Comparison of ENCODE assay signal across 12 mouse cellular contexts in the genomic region with DNA sequence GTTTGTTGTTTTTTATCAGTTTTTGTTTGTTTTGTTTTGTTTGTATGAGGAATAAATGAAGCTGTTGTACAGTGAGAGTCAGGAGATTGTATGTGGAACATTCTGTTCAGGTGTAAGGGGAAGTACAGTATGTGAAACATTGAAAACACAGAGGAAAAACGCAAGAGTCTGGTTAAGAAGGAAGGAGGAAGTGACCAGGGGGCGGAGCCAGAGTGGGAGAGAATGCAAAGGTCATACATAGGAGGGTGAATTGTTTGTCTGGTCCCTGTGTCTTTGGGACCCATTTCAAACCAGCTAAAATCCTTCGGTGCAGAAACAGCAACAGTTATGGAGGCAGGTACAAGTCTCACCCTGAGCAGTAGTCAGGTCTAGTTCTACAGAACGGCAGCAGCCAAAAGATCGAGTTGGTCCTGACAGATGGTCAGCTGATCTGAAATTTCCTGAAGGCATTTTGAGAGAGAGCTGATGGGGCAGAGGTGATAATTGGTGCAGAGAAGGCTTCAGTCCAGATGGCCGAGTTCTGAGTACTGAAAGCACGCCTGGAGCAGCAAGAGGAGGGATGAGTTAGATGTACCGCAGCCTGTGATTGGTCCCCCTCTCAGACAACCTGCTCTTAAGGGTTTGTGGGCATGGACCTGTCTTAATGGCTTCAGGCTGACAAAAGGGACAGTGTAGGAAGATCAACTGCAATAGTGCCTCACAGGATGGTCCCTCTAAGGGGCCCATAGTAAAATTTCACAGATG.
DNase-seq lines count a peak whose midpoint lies in the region; ATAC-seq and TF ChIP-seq lines count a peak whose summit lies in the region.
"Had no signal": no experiment of that assay in that cellular context is flagged by ENCODE, and none has a peak within 500 bp of the region (broad histone marks: within the 10 kb centered on the region; RNA-seq: fewer than 3 reads in every experiment).

No protein-coding gene starts in this region.

- dilution Hi-C loops in CH12.LX (cut with MboI; ENCODE audit: extremely low pct_ligation_motif_present, extremely low pct_unique_long_range_greater_than_20kb, low sequenced_read_pairs) = no loop called here

- H3K4me1 ChIP-seq in forebrain, embryonic 15.5 days = no peaks in the 10 kb centered on the region
- H3K4me1 ChIP-seq in forebrain, embryonic 10.5 days = no peaks in the 10 kb centered on the region
- peaks cover 0 to 9% of the 10 kb centered on the region in 2 experiments; a peak in 2 of 4 replicates for H3K4me1 ChIP-seq in CH12.LX (ENCODE audit: control insufficient read depth in 1 of 2, insufficient read depth in 2 of 2)
- H3K4me1 ChIP-seq: midbrain, embryonic 12.5 days had no signal

- no peak for TF ChIP-seq CTCF in CH12.LX (conservative IDR thresholded peaks at IDR 0.05 in 1 of 2, IDR thresholded peaks at IDR 0.05 in 1 of 2; ENCODE audit: low read depth in 2 of 2, low read length in 2 of 2)

- in situ Hi-C loops in CH12.LX (cut with MboI; ENCODE audit: low pct_ligation_motif_present, low pct_unique_long_range_greater_than_20kb, low sequenced_read_pairs) = no loop called here

- no peak overlapping the region for H3K9ac ChIP-seq in forebrain, embryonic 15.5 days (replicated peaks)
- H3K9ac ChIP-seq in CH12.LX (ENCODE audit: insufficient read depth, low read depth) = no peak overlapping the region
- H3K9ac ChIP-seq: midbrain, embryonic 12.5 days had no signal

- TF ChIP-seq RAD21 in CH12.LX (IDR thresholded peaks at IDR 0.05; ENCODE audit: low read depth, low read length) = no peak

- peak; percentile 48; the same call in 1 of the 2 replicates for ATAC-seq in forebrain, embryonic 15.5 days (replicated peaks)
- ATAC-seq in erythroblast, adult 5-6 weeks (replicated peaks; ENCODE audit: low FRiP score, poor library complexity, severe bottlenecking) = no peak

- H3K4me2 ChIP-seq in forebrain, embryonic 15.5 days (replicated peaks) = no peak overlapping the region
- no peak overlapping the region for H3K4me2 ChIP-seq in CH12.LX (ENCODE audit: insufficient read depth, low read depth, poor library complexity, severe bottlenecking)
- H3K4me2 ChIP-seq: midbrain, embryonic 12.5 days had no signal

- H3K27me3 ChIP-seq in forebrain, embryonic 15.5 days = no peaks in the 10 kb centered on the region
- no peaks in the 10 kb centered on the region for H3K27me3 ChIP-seq in forebrain, embryonic 10.5 days (ENCODE audit: poor library complexity, severe bottlenecking)
- no peaks in the 10 kb centered on the region for H3K27me3 ChIP-seq in CH12.LX (replicated peaks)
- H3K27me3 ChIP-seq: midbrain, embryonic 12.5 days had no signal

- no peak for TF ChIP-seq POLR2A in CH12.LX (IDR thresholded peaks at IDR 0.05; ENCODE audit: low read depth, low read length)

- no peak for DNase-seq in forebrain, embryonic 10.5 days (ENCODE audit: extremely low spot score, low spot score)
- peak; percentile 21 for DNase-seq in CH12.LX (ENCODE audit: extremely low read depth)
- DNase-seq in cerebellum, postnatal 10 days = peak; percentile 44 to 51
- DNase-seq in lung, postnatal 14 days = peak; percentile 17
- DNase-seq in right cerebral cortex, postnatal 25 days = no peak
- DNase-seq in adrenal gland, adult (ENCODE audit: inconsistent age in 2 of 2, low spot score in 1 of 2) = no peak
- DNase-seq: adrenal gland, adult 8-10 months; layer of hippocampus, adult 9-11 months; thymus, postnatal 14 days had no signal

- 74% methylated on average over 8 of the region's 8 CpGs for WGBS in forebrain, embryonic 15.5 days
- 81% methylated on average over 8 of the region's 8 CpGs for WGBS in forebrain, embryonic 10.5 days

- H3K4me3 ChIP-seq in forebrain, embryonic 15.5 days = no peak overlapping the region
- no peak overlapping the region for H3K4me3 ChIP-seq in forebrain, embryonic 10.5 days
- no peak overlapping the region for H3K4me3 ChIP-seq in CH12.LX (replicated peaks in 1 of 3; ENCODE audit: low read depth in 2 of 3, low read length in 2 of 3, poor library complexity in 1 of 3)
- H3K4me3 ChIP-seq: midbrain, embryonic 12.5 days had no signal

- H3K79me2 ChIP-seq in CH12.LX (replicated peaks; ENCODE audit: control insufficient read depth, extremely low read depth, insufficient read depth, poor library complexity, severe bottlenecking) = no peaks in the 10 kb centered on the region

- H3K36me3 ChIP-seq in forebrain, embryonic 15.5 days = no peaks in the 10 kb centered on the region
- H3K36me3 ChIP-seq in forebrain, embryonic 10.5 days (replicated peaks) = no peaks in the 10 kb centered on the region
- H3K36me3 ChIP-seq in CH12.LX (replicated peaks in 1 of 2; ENCODE audit: control insufficient read depth in 1 of 2, insufficient read depth in 1 of 2, low read length in 1 of 2) = no peaks in the 10 kb centered on the region
- H3K36me3 ChIP-seq: midbrain, embryonic 12.5 days had no signal

- no peak overlapping the region for H3K27ac ChIP-seq in forebrain, embryonic 15.5 days (replicated peaks)
- H3K27ac ChIP-seq in forebrain, embryonic 10.5 days = no peak overlapping the region
- H3K27ac ChIP-seq in CH12.LX (ENCODE audit: insufficient read depth, low read depth) = no peak overlapping the region
- H3K27ac ChIP-seq: midbrain, embryonic 12.5 days had no signal

- no peaks in the 10 kb centered on the region for H3K9me3 ChIP-seq in forebrain, embryonic 15.5 days
- no peaks in the 10 kb centered on the region for H3K9me3 ChIP-seq in forebrain, embryonic 10.5 days
- H3K9me3 ChIP-seq in CH12.LX (replicated peaks; ENCODE audit: low read length) = no peaks in the 10 kb centered on the region
- H3K9me3 ChIP-seq: midbrain, embryonic 12.5 days had no signal

- no peak for TF ChIP-seq EP300 in CH12.LX (IDR thresholded peaks at IDR 0.05; ENCODE audit: low read length)

TF ChIP-seq in CH12.LX, 34 proteins besides CTCF, POLR2A, EP300 and RAD21:
- TF ChIP-seq USF1 (IDR thresholded peaks at IDR 0.05; ENCODE audit: low read depth, low read length) = no peak
- no peak for TF ChIP-seq ZKSCAN1 (IDR thresholded peaks at IDR 0.05; ENCODE audit: borderline replicate concordance, low read depth, low read length)
- no peak for TF ChIP-seq MAZ (IDR thresholded peaks at IDR 0.05; ENCODE audit: low read depth, low read length)
- no peak for TF ChIP-seq SIN3A (IDR thresholded peaks at IDR 0.05; ENCODE audit: low read length)
- TF ChIP-seq MAX (IDR thresholded peaks at IDR 0.05; ENCODE audit: low read length) = no peak
- TF ChIP-seq ETS1 (conservative IDR thresholded peaks at IDR 0.05; ENCODE audit: low read depth, low read length) = no peak
- no peak for TF ChIP-seq ZNF384 (IDR thresholded peaks at IDR 0.05; ENCODE audit: low read depth, low read length)
- no peak for TF ChIP-seq ZMIZ1 (IDR thresholded peaks at IDR 0.05; ENCODE audit: low read depth, low read length)
- TF ChIP-seq GABPA (IDR thresholded peaks at IDR 0.05; ENCODE audit: insufficient replicate concordance, low read depth, low read length) = no peak
- no peak for TF ChIP-seq BHLHE40 (IDR thresholded peaks at IDR 0.05; ENCODE audit: low read depth, low read length)
- TF ChIP-seq NELFE (IDR thresholded peaks at IDR 0.05; ENCODE audit: low read depth, low read length) = no peak
- TF ChIP-seq IRF4 (IDR thresholded peaks at IDR 0.05; ENCODE audit: low read depth, low read length) = no peak
- no peak for TF ChIP-seq CHD2 (IDR thresholded peaks at IDR 0.05; ENCODE audit: low read length)
- TF ChIP-seq POLR2AphosphoS2 (IDR thresholded peaks at IDR 0.05; ENCODE audit: low read depth, low read length) = no peak
- TF ChIP-seq NRF1 (IDR thresholded peaks at IDR 0.05; ENCODE audit: low read depth, low read length) = no peak
- no peak for TF ChIP-seq MAFK (IDR thresholded peaks at IDR 0.05; ENCODE audit: insufficient replicate concordance, low read length)
- no peak for TF ChIP-seq MXI1 (IDR thresholded peaks at IDR 0.05; ENCODE audit: low read depth, low read length)
- TF ChIP-seq E2F4 (IDR thresholded peaks at IDR 0.05; ENCODE audit: insufficient replicate concordance, low read depth, low read length) = no peak

Comparison
In these comparisons a context has a peak if more than half of its experiments do, and no peak if none do; other contexts are left out.
1. DNase-seq: peak in CH12.LX (single experiment), cerebellum, postnatal 10 days (2 of 2) and lung, postnatal 14 days (single experiment); none in forebrain, embryonic 10.5 days (single experiment), right cerebral cortex, postnatal 25 days (single experiment) and adrenal gland, adult (0 of 2).